Mouse (Mus musculus): ENCODE measurements around the gene Akap3. TPM values are rescaled to one million over a fixed set of nuclear protein-coding genes. Genes with fewer than 3 reads are reported as not detected.

Akap3 gene
- not detected for total RNA-seq (2021)
- long read RNA-seq, experiment 1: 0 reads
- long read RNA-seq, experiment 2: 0 reads

- no peak for DNase-seq
Observed at GRCm38 (mm10) chr6:126852881-126853280, at the start of gene Akap3. Gene Akap3, plus strand, starts transcription at chr6:126853098.

GRCm38 (mm10) chr6:126806783-126807182 lies 46.1 kb upstream of the Akap3 start:
- no peak for DNase-seq

- DNase-seq: no peak
Observed at GRCm38 (mm10) chr6:126808134-126808533, 44.8 kb upstream of the Akap3 start.

DNA sequence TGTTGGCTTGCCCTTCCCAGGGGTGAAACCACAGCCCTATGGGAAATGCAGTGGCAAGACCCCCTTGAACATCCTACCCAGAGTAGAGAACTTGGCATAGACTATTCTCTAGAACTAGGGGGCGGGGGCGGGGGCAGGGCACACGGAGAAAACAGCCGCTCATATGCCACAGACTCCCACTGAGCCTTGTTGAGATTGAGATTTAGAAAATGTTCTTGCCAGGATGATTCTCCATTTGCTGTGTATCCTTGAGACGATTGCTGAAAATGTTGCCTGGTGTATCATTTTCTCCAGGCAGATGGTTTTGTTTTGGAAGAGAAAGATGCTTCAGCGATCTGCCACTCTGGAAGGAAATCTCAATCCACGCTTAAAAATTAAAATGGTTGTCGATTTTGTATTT lies 44.3 kb upstream of the Akap3 start:
- no peak for DNase-seq

GRCm38 (mm10) chr6:126811481-126811880 lies 41.4 kb upstream of the Akap3 start:
- DNase-seq: no peak

- DNase-seq: no peak
Observed at GRCm38 (mm10) chr6:126815206-126815750, 37.6 kb upstream of the Akap3 start.

DNA sequence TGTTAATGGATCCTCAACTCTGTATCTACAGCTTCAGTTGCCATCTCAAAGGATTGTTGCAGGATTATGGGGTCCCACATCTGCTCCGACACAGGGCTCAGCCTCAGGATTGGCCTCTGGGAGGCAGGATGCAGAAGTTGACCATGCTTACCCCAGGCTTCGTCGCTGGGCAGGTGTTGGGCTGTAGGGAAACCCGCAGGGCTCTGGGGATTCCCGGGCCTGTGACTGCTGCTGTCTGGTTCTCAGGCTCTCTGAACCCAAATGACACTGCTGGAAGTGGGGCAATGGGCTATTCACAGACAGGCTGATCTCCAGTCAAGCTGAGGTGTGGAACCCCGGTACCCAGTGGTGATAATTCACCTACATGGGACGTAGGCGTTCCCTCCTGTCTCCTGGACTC lies 36.6 kb upstream of the Akap3 start:
- no peak for DNase-seq

- DNase-seq: no peak
Observed at GRCm38 (mm10) chr6:126823087-126823486, 29.8 kb upstream of the Akap3 start.

DNA sequence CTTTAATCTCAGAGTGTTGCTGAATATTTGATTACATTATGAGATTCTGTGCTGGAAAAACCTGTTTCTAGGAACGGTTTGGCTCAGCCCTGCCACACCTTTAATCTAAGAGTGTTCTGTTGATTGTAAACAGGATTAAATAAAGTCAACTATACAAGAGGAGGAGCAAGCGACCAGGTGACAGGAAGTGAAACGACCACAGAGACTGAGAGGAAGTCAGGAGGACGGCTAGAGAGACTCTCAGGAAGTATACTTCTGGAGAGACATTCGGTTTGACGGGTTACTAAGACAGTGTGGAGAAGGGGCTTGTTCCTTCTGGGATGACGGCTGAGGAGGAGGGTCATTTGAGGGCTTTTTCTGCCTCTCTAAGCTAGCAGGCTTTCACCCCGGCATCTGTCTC lies 16.3 kb upstream of the Akap3 start:
- no peak for DNase-seq

- DNase-seq: peak; percentile 89
Observed at GRCm38 (mm10) chr6:126848712-126849704, 3.9 kb upstream of the Akap3 start, which contains the start of gene Ndufa9. Gene Ndufa9, minus strand, starts transcription at chr6:126849136.

GRCm38 (mm10) chr6:126877118-126877517 lies 24.2 kb downstream of the Akap3 start:
- no peak for DNase-seq

DNA sequence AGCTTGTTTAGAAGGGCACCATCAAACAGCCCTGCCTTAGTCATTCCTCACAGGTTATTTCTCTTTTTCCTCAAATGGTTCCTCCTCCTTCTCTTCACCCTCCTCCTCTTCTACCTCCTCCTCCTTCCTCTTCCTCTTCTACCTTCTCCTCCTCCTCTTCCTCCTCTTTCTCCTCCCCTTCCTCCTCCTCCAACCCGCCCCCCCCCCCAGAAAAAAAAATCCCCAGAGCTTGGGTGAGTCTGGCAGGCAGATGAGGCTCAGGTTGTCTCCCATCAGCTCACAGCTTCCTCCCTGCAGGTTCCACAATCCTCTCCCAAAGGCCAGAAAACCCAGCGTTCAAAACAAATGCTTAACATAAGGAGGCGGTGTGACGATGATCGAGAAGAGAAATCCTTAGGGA lies 54.5 kb downstream of the Akap3 start:
- no peak for DNase-seq

GRCm38 (mm10) chr6:126907876-126908275 lies 55.0 kb downstream of the Akap3 start:
- DNase-seq: no peak

- no peak for DNase-seq
Observed at GRCm38 (mm10) chr6:126910727-126911126, 57.8 kb downstream of the Akap3 start.

DNA sequence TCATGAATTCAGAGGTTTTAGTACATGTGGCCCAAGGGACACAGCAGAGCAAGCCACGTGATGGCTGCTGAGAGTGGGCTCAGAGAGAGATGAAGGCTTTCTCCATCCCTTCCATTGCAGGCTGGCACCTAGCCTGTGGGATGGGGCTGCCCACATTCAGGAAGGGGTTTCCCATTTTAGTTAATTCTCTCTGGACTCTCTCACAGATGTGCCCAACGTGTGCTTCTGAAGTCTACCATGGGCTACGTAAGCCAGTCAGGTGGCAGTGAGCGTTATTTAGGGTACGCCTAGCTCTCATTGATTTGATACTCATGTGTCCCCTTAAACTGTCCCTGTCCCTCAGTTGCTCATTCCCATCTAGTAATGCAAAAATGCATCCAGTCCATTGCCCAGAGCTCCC lies 62.0 kb downstream of the Akap3 start:
- no peak for DNase-seq

DNA sequence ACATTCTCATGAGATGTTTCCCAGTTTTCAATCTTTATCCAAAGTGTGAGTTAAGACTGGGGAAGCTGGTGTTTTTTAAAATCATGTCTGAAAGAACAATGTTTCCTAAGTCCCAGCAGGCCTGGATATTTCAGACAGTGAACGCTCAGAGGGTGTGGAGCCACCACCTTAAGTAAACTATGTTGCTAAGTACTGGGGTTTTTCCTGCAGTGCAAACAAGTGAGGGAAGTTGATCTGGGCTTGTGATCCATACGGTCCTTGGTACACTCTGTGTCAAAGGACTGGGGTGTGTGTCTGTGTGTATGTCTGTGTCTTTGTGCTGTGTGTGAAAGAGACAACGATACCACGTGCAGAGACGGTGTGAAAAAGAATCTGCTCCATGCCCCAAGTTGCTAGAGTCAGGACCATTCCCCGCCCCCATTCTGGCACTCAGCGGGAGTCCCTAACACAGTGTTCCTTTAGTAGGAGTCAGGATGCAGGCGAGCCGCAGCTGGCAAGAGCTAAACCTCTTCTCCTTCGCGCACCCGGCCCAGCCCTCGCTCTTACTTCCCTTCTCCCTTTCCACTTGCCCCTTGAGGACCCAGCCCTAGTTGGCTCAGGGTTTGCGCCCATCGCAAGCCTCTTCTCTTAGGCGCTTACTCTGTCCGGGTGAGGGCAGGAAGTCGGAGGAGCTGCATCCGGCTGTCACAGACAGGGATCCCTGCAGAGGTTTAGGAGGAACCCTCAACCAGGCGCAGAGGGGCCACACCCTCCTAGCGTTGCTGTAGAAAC lies 68.4 kb downstream of the Akap3 start, which contains the start of gene Dyrk4:
Gene Dyrk4, minus strand, starts transcription at position 729 of the 771 bp plus-strand sequence.
- DNase-seq: peak; percentile 11

Other genes with a start within 250 kb of the Akap3 start
- 1 to 10 TPM; 2.2 to 2.6 TPM for gene Kcna1, start 206.7 kb upstream of the Akap3 start, total RNA-seq (2021)
- gene Kcna6, start 112.4 kb upstream of the Akap3 start, total RNA-seq (2021): under 1 TPM; 0.49 to 0.86 TPM
- gene Ndufa9, start 4.0 kb upstream of the Akap3 start, total RNA-seq (2021): 100 to 1,000 TPM; 327 to 356 TPM
- not detected for gene Dyrk4, start 68.7 kb downstream of the Akap3 start, total RNA-seq (2021)
- under 1 TPM; 0.74 to 0.78 TPM for gene Rad51ap1, start 86.5 kb downstream of the Akap3 start, total RNA-seq (2021)
- gene D6Wsu163e, start 86.9 kb downstream of the Akap3 start, total RNA-seq (2021): 1 to 10 TPM; 9.0 to 9.4 TPM
- 1 to 10 TPM; 3.8 to 5.8 TPM for gene Fgf6, start 162.5 kb downstream of the Akap3 start, total RNA-seq (2021)
- gene Fgf23, start 219.8 kb downstream of the Akap3 start, total RNA-seq (2021): not detected